Mouse (Mus musculus): ENCODE data around the gene Snx13.

Snx13 gene

DNA sequence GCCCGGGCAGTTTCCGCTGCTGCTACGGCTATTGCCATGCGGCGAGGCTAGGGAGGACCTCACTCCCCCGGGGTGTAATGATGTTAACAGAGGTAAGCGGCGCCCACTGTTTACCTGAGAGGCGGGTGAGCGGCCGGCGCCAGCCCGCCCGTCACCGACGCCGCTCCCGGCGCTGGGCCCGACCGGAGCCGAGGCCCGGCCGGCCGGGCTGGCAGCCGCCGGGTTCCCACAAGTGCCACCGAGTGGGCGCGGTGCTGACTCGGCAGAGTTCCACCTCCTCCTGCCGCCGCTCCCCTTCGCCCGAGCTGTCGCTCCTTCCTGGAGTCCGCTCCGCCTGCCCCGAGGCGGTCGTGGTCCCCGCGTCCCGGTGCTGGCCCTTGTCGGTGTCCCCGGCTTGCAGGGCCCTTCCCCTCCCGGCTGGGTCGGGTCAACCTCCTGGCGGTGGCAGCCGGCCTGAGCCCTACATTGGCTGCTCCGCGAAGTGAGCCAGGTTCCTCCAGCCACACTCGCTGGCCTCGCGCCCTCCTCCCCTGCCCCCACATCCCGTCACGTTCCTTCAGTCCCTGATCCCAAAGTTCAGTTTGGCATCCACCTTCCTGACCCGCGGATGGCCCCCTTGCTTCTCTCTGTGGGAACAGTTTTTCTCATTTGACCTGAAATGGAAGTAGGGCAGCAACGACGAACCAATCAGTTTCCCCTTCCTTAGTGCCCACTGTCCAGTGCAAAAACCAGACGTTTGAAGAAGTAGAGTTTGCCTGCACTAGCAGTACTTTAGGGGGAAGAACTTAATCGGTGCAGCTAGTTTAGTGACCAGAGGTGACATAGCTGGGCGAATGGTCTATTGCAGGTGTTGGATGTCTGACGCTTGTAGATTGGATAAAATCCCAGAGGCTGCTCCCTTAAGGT is 587 bp downstream of the Snx13 start:
- DNase-seq (ENCODE audit: low spot score in 2 of 2): peak; percentile 50 to 65

DNA sequence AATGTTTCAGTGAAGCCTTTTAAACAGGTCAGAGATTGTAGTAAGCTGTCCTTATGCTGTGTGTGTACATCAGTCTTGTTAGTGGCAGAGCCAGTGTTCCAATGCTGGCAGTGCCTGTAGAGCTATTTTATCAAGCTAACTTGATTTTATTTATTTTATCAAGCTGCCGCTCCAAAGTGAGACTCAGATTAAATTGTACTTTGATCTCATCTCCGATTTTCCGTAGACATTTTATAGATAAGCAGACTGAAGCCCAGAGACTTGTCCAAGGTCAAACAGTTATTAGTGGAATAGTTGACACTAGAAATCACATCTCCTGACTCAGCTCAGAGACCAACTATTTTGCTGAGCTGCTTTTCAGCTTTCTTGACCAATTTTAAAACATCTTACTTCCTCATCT is 1.9 kb downstream of the Snx13 start:
- DNase-seq (ENCODE audit: low spot score in 2 of 2): no peak

DNA sequence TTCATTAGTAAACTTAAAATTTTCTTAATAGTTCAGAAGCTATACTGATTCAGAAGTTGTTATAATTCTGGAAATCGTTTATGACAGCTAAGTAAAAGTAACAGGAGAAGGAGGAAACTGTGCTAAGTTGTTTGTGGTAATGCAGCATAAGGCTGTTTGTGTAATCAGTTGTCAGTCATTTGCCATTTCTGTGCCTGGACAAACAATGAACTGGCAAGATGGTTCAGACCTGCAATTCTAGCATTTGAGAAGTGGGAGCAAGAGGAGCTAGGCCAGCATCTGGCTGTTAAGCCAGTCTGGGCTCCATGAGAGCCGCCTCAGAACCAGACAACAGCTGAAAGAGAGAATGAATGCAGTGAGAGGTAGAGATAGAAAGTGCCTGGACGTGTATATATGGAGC is 3.5 kb downstream of the Snx13 start:
- DNase-seq (ENCODE audit: low spot score in 2 of 2): no peak

DNA sequence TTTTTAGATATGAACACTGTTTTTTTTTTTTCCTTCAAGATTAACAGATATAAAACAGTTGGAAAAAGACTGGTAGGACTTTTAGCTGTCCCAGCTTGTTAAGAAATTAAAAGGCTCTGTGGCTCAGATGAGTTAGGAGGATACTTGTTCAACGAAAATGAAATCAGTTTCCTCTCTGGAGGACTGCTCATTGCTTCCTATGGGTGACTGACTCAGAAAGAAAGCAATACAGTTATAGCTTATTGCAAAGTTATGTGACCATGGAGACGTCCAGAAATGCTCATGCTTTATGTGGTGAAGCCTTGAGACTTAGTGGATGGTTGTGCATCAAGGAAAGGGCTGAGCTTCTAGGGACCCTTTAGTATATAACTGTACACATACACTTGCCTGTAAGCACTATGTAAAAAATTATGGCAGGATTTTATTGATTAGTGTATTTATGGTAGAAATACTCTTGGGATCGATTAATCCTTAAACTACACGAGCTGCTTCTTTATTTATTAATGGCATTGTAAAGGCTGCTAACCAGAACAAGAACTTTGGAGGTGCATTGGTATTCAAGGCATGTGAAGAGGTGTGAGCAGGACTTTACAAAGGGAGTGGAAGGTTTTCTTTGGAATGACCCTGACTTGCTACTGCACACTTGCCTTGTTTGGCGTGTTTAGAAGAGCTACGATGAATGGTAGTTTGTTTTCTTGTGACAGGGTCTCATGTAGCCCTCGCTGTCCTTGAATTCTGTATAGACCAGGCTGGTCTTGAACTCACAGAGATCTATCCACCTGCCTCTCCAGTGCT is 4.2 kb downstream of the Snx13 start:
- no peak for DNase-seq (ENCODE audit: low spot score in 2 of 2)

DNA sequence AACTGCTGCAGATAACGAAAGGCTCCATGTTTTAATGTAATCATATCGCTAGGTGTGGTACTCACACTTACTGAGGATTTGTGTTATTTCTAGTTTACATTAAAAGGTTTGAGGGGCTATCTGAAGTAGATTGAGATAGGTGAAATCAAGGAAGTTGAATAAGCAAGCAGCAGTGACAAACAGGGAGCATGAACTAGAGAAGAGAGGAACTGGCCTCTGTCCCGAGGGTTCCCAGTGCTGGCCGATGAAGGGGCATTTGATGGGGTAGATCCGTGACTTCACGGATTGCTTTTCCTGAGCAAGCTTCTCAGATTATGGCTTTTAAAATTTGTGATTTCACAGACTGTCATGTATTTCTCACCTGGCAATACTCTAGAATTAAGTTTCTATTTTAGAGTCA is 7.4 kb downstream of the Snx13 start:
- no peak for DNase-seq (ENCODE audit: low spot score in 2 of 2)

DNA sequence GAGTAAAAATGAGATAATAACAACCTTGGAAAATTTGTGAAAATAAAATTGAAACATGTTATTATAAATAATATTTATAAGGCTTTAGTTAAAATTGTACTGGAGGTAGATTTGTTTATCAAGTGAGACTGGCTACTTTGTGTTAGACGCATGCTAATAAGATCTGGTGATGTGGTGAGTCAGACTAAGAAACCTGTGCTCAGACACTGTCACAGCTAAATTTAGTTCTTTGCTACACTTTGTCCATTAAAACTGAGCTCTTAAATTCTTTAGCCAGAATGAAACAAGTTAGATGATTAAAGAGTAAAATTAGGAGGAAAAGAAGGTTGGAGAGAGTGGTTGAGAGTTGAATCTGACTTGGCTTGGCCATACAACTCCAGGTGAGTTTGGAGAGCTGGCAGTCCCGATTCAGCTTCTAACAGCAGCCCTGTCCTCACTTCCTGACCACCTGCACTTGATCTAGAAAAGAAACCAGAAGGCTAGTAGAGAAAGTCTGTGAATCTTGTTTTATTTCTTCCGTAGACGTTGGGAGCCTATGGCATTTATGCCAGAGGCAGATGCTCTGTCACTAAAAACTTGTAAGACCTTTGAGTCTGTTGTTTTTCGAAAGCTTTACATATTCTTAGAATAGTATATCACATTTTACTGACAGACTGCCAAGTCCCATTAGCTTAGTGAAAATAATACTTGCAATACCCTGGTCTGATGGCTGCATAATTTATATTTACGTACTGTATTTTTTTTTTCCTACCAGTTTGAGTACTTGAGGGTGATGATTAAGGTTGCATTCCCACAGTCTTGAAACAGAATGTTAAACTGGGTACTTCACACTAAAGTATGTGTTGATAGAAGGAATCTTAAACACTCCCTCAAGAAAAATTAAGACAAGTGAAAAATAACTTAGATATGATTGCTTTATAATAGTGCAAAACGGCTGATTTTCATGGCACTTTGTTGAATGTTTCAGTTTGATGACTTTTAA is 8.4 kb downstream of the Snx13 start:
- DNase-seq (ENCODE audit: low spot score in 2 of 2): no peak

DNA sequence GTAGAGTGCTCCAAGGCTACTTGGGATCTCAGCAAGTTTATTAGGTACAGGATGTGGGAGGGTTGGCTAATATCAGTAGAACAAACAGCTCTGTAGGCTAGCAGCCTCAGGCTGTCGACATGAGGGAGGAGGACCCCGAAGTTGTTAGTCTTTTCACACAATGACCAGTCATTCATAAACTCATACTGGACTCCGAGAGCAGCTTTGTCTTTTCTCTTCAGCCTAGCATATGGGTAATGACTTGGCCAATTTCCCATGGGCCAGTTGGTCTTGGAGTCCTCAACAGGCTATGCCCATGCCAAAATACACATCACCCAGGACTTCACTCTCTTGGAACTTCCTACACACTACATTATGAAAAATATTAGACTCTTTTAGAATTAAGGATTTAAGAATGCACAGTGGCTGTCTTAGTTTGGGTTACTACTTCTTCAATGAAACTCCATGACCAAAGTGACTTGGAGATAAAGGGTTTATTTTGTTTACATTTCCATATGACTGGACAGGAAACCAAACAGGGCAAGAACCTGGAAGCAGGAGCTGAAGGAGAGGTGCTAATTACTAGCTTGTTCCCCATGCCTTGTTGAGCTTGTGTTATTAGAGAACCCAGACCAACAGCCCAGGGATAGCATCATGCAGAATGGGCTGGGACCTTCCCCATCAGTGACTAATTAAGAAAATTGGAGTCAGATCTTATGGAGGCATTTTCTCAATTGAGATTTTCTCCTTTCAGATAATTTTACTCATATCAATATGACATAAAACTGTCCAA is 16.9 kb downstream of the Snx13 start:
- no peak for DNase-seq (ENCODE audit: low spot score in 2 of 2)

DNA sequence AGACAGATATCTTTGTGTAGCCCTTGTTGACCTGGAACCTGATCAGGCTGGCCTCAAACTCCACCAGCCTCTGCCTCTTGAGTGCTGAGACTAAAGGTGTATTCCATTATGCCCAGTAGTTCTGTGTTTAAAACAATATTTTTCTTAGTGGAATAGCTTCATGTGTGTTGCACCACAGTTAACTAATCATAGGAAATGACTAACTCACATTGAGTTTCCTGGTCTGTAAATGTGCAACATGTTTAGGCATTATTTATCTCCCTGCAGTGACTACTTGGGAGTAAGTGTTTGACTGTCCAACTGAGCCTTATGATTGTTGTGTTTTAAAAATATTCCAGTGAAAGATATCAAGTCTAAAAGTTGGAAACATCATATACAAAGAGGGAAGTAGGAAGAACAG is 20.6 kb downstream of the Snx13 start:
- no peak for DNase-seq (ENCODE audit: low spot score in 2 of 2)

DNA sequence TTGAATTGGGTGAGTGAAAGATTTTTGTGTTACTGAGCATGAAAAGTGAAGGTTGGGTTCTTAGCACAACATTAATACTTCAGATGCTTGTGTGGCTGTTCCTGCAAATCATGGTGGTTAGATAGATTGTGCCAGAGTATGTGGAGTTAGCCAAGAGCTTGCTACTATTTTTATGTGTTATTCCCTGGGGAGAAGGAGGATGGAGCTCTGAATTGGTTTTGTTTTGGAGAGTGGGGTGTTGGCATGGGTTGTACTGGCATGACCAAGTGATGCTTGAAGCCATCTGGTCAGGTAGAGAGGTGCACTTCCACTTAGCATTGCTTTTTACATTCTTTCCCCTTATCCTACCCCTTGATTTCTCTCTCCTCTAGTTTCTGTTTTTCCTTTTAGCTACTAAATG is 24.4 kb downstream of the Snx13 start:
- no peak for DNase-seq (ENCODE audit: low spot score in 2 of 2)

DNA sequence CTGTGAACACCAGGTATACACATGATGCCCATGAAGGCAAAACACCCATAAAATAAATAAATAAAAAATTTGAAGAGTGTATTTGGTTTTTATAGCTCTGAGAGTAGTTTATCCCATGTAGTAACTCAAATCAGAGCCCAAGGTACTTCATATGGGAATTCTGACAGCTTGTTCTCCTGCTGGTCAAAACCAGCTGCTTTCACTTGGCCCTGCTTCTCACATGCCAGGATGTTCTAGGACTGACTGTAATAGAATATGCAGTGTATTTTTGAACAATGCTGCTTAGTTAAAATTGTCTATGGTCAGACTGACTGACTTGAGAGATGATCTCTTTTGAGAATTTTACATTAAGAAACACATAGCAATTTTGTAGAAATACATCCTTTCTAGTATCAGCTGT is 25.2 kb downstream of the Snx13 start:
- no peak for DNase-seq (ENCODE audit: low spot score in 2 of 2)

DNA sequence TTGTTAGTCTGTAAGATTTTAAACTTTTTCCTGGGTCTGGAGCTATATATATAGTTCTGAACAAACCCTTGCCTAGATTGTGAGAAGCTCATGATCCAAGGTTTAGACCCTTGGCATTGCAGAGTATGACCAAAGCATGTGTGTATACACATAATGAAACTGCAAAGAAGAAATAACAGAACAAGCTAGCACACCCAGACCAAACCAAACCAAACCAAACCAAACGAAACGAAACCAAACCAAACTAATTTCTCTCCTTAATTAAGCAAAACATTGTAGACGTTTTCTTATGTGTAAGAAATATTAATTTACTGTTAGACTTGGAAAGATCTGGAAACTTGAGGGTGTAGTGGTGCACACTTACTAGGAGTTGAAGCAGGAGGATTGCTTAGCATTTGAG is 29.0 kb downstream of the Snx13 start:
- no peak for DNase-seq (ENCODE audit: low spot score in 2 of 2)

DNA sequence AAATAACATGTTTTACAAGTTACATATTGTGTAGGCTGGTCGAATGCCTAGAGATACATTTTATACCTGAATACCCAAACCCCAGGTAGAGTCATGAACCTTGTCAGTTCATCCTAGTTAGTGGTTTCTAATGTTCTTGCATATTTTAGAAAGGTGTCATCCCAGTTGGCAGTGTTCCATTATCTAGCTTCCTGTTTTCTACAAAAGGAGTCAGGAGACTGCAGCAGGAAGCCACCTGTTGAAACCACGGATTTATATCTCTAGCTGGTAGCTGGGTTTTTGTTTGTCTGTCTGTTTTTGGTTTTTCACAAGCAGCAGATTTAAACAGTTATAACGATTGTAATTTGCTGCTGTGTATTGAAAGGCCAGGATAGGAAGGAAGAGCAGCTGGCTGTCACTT is 76.6 kb downstream of the Snx13 start:
- no peak for DNase-seq (ENCODE audit: low spot score in 2 of 2)

DNA sequence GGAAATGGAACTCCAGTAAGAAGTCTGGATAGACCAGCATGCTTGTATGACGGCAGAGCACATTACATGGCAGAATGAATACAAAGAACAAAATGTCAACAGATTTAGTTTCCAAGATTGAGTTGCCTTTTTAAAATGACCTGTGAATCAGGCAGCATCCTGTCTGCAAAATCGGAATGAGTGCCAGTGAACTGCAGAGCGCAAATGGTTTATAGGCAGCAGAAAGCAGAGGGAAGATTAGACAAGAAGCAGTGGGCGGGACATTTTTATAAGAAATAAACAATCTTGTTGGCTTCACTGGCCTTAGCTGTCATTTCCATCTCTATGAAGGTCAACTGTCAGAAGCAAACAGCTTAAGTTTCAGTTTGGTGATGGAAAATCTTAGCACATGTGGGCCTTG is 106.2 kb downstream of the Snx13 start:
- DNase-seq (ENCODE audit: low spot score in 2 of 2): no peak

DNA sequence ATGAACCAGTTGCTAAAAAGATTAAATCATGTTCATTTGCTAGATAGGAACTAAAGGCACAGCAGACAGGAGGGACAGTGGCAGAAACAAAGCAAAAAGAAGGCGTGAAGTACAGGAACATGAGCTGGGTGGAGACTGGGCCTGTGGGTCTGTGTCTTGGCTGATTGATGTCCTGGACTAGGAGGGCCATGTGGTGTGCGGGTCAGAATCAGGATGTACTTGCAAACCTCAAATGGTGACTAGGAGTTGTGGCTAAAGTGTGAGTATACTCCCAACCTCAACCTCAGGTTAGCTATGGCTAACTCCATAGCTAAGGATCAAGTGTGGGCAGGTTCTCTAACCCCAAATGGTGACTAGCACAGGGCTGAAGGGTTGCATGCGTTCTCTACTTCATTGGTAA is 107.2 kb downstream of the Snx13 start:
- DNase-seq (ENCODE audit: low spot score in 2 of 2): no peak

DNA sequence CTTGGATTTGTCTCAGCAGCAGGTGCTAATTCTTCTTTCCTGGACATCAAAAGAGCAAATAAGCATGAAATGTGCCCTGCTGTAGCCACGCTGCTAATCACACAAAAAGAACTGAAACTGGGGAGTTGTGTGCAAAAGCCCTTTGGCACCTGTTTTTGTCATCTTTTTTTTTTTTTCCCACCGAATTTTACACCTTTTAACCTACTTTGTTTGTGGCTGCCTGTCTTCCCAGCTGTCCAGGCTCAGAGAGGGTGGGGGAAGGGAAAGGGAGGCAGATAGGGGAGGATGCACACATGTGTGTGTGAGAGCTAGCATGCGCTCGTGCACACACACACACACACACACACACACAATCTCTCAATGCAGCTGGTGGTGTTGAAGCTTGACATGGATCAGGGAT is 110.3 kb downstream of the Snx13 start:
- no peak for DNase-seq (ENCODE audit: low spot score in 2 of 2)

DNA sequence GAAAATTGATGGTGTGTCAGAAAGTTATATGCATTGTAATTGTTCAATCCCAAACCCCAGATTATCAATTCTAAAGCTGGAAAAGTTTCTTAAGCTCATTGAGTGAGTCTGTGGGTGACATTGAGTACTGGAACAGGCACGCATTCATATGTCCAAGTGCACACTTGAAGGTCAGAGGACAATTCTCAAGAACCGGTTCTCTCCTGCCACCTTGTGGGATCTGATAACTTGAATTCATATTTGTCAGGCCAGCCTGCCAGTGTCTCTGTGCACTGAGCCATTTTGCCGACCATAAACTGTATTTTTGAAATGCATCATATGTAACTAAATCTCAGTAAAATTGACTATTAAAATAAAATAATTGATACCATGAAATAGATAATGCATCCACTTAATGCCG is 114.7 kb downstream of the Snx13 start:
- DNase-seq (ENCODE audit: low spot score in 2 of 2): no peak

DNA sequence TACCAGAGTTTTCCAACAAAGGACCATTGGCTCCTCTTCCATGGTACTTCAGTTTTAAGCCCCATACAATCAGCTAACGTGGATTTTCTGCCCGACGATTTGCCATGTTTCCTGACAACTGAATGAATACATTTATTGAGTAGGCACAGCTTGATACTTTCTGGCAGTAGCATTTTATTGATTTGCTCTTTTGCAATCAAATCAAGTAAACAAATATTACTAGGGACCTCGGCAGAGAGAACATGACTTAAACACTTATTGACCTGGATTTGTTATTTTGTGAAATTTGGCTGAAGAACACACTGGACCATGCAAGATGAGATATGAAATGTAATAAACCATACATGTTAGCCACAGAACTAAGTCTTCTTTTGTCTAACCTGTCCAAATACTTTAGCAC is 123.3 kb downstream of the Snx13 start:
- DNase-seq (ENCODE audit: low spot score in 2 of 2): no peak

DNA sequence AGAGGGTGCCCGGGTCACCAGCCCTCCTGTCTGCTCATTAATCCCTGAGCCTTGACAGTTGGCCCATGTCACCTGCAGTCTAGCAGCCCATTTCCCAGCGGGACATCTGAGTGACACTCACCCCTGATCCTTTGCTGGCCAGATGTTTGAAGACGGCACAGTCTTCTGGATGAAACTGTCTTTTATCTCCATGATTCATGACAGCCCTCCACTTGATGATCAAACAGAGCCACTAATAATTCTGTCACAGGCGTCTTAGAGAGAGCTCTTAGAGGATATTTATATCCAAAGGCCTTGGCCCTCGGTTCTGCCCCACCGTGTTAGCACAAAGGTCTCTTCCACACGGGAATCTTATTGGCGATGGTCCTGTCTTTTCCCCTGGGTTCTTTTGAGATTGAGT is 129.0 kb downstream of the Snx13 start:
- DNase-seq (ENCODE audit: low spot score in 2 of 2): no peak

DNA sequence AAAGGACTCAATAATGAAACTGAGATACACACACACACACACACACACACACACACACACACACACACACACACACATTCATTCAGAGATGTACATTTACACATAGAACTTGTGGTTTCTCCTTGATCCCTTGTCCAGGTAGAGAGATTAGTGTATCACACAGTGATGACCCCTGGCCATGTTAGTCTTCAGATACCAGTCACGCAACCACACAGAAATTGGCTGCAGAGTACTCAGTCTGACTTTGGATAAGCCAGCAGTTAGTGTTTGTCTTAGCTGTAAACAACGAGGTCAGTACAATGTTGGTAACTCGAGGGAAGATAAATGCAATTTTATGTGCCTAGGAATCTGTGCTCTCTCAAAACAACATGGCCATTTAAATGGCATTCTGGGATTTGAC is 129.6 kb downstream of the Snx13 start:
- no peak for DNase-seq (ENCODE audit: low spot score in 2 of 2)

DNA sequence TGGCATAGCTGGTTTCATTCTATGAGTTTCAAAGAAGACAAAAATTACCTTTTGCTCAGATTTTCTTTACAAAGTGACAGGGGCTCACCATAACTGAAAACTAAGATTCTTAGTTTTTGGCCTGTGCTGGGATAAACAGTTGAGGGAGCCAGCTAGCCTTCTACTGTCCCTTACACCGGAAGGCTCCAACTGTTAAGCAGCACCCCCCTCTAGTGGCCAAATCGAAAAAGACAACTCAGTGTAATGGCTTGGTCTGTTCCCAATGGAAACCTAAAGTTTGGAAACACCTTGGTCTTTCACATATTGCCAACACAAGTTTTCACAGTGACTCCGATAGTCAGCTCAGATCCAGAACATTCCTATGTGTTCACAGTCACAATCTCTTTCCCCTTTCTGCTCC is 135.7 kb downstream of the Snx13 start:
- DNase-seq (ENCODE audit: low spot score in 2 of 2): peak; percentile 83 to 91

DNA sequence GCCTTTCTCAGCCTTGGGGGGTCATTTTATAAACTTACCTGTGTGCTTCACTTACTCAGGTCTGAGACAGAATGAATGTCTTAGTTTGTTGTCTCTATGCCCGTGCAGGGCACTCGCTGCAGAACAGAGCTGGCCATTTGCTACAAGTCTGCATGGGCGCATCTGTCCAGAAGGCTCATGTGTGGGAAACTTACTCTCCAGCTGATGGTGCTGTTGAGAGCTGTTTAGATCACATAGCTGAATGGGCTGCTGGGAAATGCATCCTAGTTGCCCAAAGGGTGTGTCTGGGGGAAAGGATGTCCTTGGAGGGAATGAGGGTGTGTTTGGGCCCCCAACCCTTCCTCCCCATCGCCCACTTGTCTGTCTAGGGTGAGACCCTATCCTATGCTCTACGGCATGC is 137.3 kb downstream of the Snx13 start:
- no peak for DNase-seq (ENCODE audit: low spot score in 2 of 2)
